Mouse (Mus musculus) liver, embryonic 16.5 days (tissue): Measurements from ENCODE around the gene Magi1. TPM values are rescaled to one million over a fixed set of nuclear protein-coding genes. Genes with fewer than 3 reads are reported as not detected.

Experiments
- ATAC-seq: fragments of 200-750 bp; cut with Nextera tagmentation; 2 replicates; pipeline ENCODE4 v1.8.0; 2017; ENCODE audit warnings: low read depth, mild to moderate bottlenecking, moderate number of reproducible peaks, moderate library complexity
- H3K27ac ChIP-seq: fragments of 300-500 bp; sonication (generic); 2 replicates; pipeline ENCODE4 v1.5.1; 2014; ENCODE audit warnings: mild to moderate bottlenecking, low read length
- H3K27me3 ChIP-seq: fragments of 300-500 bp; sonication (generic); 2 replicates; pipeline ENCODE4 v1.6.1; 2014; ENCODE audit warnings: low read depth, low read length, mixed read lengths; ENCODE audit not compliant: control insufficient read depth, insufficient read depth
- H3K36me3 ChIP-seq: fragments of 300-500 bp; sonication (generic); 2 replicates; pipeline ENCODE4 v1.6.1; 2014; ENCODE audit warnings: mild to moderate bottlenecking; ENCODE audit not compliant: control insufficient read depth, insufficient read depth
- H3K4me1 ChIP-seq: fragments of 300-500 bp; sonication (generic); 2 replicates; pipeline ENCODE4 v1.6.1; 2014; ENCODE audit warnings: low read depth, low read length, mixed read lengths; ENCODE audit not compliant: control insufficient read depth
- H3K4me2 ChIP-seq: fragments of 300-500 bp; sonication (generic); 2 replicates; pipeline ENCODE4 v1.6.1; 2014; ENCODE audit warnings: low read depth, low read length, mixed read lengths
- H3K4me3 ChIP-seq: fragments of 300-500 bp; sonication (generic); 2 replicates; pipeline ENCODE4 v1.5.1; 2014; ENCODE audit warnings: low read depth, mild to moderate bottlenecking, low read length
- H3K9ac ChIP-seq: fragments of 300-500 bp; sonication (generic); 2 replicates; pipeline ENCODE4 v1.6.1; 2014; ENCODE audit warnings: low read depth, low read length
- H3K9me3 ChIP-seq: fragments of 300-500 bp; sonication (generic); replicated peaks from 2 replicates; pipeline ENCODE4 v1.6.1; 2016; ENCODE audit warnings: low read length; ENCODE audit not compliant: control insufficient read depth
- WGBS: fragments of 180-500 bp; shearing (Covaris S2); extraction: QIAGEN DNeasy Blood & Tissue Kit; methylation state at CpG from one replicate; pipeline ENCODE4 v1.1.7; 2014; ENCODE audit not compliant: insufficient replicate concordance; 5-methylcytosine and 5-hydroxymethylcytosine counted together
- polyA plus RNA-seq: library from polyadenylated mRNA; unstranded; fragments of >200 nt; fragmentation: Nextera tagmentation; extraction: Ambion mirVana; gene quantifications from 2 replicates; pipeline ENCODE4 v1.2.1, GENCODE M21; 2015

Gene Magi1
- polyA plus RNA-seq, 1 experiment from 2014 or later: 1.3 TPM

DNA sequence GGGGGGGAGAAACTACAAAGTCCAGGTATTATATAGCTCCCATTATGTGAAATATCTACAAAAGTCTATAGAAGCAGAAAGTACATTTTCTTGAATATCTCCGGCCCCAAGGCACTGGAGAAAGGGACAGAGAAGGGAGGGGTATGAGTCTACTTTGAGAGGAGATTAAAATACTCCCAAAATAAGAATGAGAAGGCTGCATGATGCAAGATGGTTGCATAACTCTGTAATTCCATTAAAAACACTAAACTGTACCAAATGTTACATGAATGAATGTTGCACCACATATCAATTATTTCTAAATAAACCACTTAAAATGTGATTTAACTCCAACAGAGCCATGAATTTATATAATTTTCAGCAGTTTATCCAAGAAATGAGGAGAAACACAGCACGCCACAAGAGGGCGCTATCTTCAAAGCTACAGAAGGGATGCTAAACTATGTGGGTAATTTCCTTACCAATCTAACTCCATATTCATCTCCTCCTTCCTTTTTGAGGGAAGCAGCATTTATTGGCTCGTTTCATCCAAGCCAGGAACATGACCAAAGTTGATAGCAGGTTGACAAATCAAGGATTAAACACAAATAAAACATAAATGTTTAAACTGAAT lies 202.7 kb downstream of the Magi1 start:
- Histone ChIP-seq H3K9ac (no peak overlapping the region), H3K4me3 (no peak overlapping the region), H3K4me2 (no peak overlapping the region), H3K9me3 (no peaks in the 10 kb centered on the region), H3K27me3 (no peaks in the 10 kb centered on the region), H3K4me1 (no peaks in the 10 kb centered on the region), H3K36me3 (no peaks in the 10 kb centered on the region), H3K27ac (no peak overlapping the region)
- whole genome bisulfite sequencing: 12% methylated on average over 4 of the region's 4 CpGs
- ATAC-seq: no peak

DNA sequence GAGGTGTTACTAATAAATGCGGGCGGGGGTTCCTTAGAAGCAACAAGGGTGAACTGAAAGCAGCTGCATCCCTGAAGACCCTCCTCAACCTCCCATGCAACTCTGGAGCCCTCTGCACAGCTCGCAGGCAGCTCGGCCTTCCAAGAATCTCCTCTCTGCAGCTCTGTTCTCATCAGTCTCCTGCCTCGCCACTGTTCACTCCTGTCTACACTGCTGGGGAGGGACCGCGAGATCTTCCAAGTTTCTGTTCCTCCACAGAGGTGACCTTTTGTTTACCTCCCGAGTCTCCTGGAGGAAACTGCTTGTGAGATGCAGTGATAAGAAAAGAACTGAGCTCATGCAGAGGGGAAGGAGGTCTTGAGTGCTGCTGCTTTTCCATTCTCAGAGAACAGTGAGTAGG lies 204.8 kb downstream of the Magi1 start:
- no peaks in the 10 kb centered on the region for H3K27me3 ChIP-seq
- H3K27ac ChIP-seq: no peak overlapping the region
- H3K4me1 ChIP-seq: no peaks in the 10 kb centered on the region
- H3K9ac ChIP-seq: no peak overlapping the region
- H3K9me3 ChIP-seq: no peaks in the 10 kb centered on the region
- no peak overlapping the region for H3K4me2 ChIP-seq
- WGBS: 19% methylated on average over 8 of the region's 8 CpGs
- no peak for ATAC-seq
- no peak overlapping the region for H3K4me3 ChIP-seq
- H3K36me3 ChIP-seq: no peaks in the 10 kb centered on the region

- 58% methylated on average over 3 of the region's 3 CpGs for WGBS
These were observed 206.7 kb downstream of the Magi1 start for GRCm38 (mm10) chr6:94077013-94077412.

GRCm38 (mm10) chr6:94075990-94076389 lies 207.7 kb downstream of the Magi1 start:
- H3K4me2 ChIP-seq: no peak overlapping the region
- WGBS: 65% methylated on average over 4 of the region's 4 CpGs
- H3K36me3 ChIP-seq: no peaks in the 10 kb centered on the region
- no peak for ATAC-seq
- no peak overlapping the region for H3K4me3 ChIP-seq
- H3K9me3 ChIP-seq: no peaks in the 10 kb centered on the region
- H3K27ac ChIP-seq: no peak overlapping the region
- H3K27me3 ChIP-seq: no peaks in the 10 kb centered on the region
- H3K9ac ChIP-seq: no peak overlapping the region
- no peaks in the 10 kb centered on the region for H3K4me1 ChIP-seq

More at GRCm38 (mm10) chr6:94077013-94077412, 206.7 kb downstream of the Magi1 start:
- H3K36me3 ChIP-seq: no peaks in the 10 kb centered on the region
- H3K27me3 ChIP-seq: no peaks in the 10 kb centered on the region
- no peak overlapping the region for H3K4me2 ChIP-seq
- ATAC-seq: no peak
- no peaks in the 10 kb centered on the region for H3K9me3 ChIP-seq
- no peak overlapping the region for H3K27ac ChIP-seq
- H3K4me1 ChIP-seq: no peaks in the 10 kb centered on the region
- no peak overlapping the region for H3K4me3 ChIP-seq
- H3K9ac ChIP-seq: no peak overlapping the region

DNA sequence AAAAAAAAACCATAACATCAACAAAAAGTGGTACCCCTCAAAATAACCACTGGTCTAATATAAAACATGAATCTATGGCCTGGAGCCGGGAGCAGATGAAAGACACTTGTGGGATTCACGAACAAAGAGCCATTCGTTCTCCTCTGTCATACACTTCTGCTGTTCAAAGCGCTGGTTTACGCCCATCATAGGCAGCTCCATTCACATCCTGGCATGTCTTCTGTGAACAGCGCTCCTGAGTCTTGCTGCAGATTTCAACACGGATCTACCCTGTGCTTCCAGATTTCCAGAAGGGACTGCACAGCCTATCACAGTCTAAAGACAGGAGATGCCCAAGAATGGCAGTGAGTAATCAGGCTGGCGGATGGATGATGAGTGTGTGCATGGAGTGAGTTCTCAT lies 208.5 kb downstream of the Magi1 start:
- H3K9me3 ChIP-seq: no peaks in the 10 kb centered on the region
- no peaks in the 10 kb centered on the region for H3K27me3 ChIP-seq
- ATAC-seq: no peak
- no peak overlapping the region for H3K27ac ChIP-seq
- H3K4me3 ChIP-seq: no peak overlapping the region
- H3K9ac ChIP-seq: no peak overlapping the region
- H3K4me1 ChIP-seq: no peaks in the 10 kb centered on the region
- H3K36me3 ChIP-seq: no peaks in the 10 kb centered on the region
- 63% methylated on average over 8 of the region's 8 CpGs for WGBS
- no peak overlapping the region for H3K4me2 ChIP-seq

- Histone ChIP-seq H3K27me3 (no peaks in the 10 kb centered on the region), H3K9ac (no peak overlapping the region)
These were observed 212.0 kb downstream of the Magi1 start for GRCm38 (mm10) chr6:94071676-94072075.

GRCm38 (mm10) chr6:94070702-94071101 lies 213.0 kb downstream of the Magi1 start:
- no peak overlapping the region for H3K4me2 ChIP-seq
- no peaks in the 10 kb centered on the region for H3K9me3 ChIP-seq
- H3K36me3 ChIP-seq: no peaks in the 10 kb centered on the region
- 42% methylated on average over 3 of the region's 3 CpGs for whole genome bisulfite sequencing
- H3K4me3 ChIP-seq: no peak overlapping the region
- H3K27ac ChIP-seq: no peak overlapping the region
- H3K4me1 ChIP-seq: no peaks in the 10 kb centered on the region; the same call in 1 of the 2 replicates
- no peak overlapping the region for H3K9ac ChIP-seq
- ATAC-seq: no peak
- H3K27me3 ChIP-seq: no peaks in the 10 kb centered on the region

More at GRCm38 (mm10) chr6:94071676-94072075, 212.0 kb downstream of the Magi1 start:
- no peak overlapping the region for H3K4me2 ChIP-seq
- no peak overlapping the region for H3K4me3 ChIP-seq
- WGBS: 53% methylated on average over 5 of the region's 5 CpGs
- no peaks in the 10 kb centered on the region for H3K36me3 ChIP-seq
- H3K4me1 ChIP-seq: no peaks in the 10 kb centered on the region; the same call in 1 of the 2 replicates
- H3K27ac ChIP-seq: no peak overlapping the region
- ATAC-seq: no peak
- no peaks in the 10 kb centered on the region for H3K9me3 ChIP-seq

DNA sequence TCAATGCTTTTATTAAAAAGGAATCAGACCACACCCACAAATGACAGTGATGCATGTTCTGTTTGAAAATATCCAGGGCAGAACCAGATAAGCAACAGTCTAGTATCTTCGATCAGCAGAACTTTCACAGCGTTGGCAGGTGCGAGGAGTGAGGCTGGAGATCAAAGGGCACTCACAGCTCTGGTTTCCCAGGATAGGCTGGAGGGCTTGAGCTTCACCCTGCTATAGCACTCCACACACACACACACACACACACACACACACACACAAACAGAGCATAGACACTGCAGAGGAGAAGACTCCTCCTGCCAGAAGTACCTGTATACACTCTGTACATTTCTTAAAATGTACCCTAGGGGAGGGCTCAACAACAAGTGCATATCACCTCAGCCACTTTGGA lies 214.3 kb downstream of the Magi1 start:
- H3K27me3 ChIP-seq: no peaks in the 10 kb centered on the region
- ATAC-seq: peak; percentile 62; the same call in 1 of the 2 replicates

GRCm38 (mm10) chr6:94067741-94068450 lies 215.8 kb downstream of the Magi1 start:
- Histone ChIP-seq H3K4me1 (peaks cover 3% of the 10 kb centered on the region; the same call in 1 of the 2 replicates), H3K27me3 (no peaks in the 10 kb centered on the region), H3K36me3 (no peaks in the 10 kb centered on the region), H3K9me3 (no peaks in the 10 kb centered on the region), H3K27ac (no peak overlapping the region), H3K9ac (no peak overlapping the region), H3K4me2 (no peak overlapping the region), H3K4me3 (no peak overlapping the region)
- 56% methylated on average over 8 of the region's 8 CpGs for WGBS
- no peak for ATAC-seq

More for the DNA sequence above, 214.3 kb downstream of the Magi1 start:
- no peaks in the 10 kb centered on the region for H3K36me3 ChIP-seq
- no peaks in the 10 kb centered on the region for H3K9me3 ChIP-seq
- WGBS: 30% methylated on average over 3 of the region's 3 CpGs
- no peak overlapping the region for H3K9ac ChIP-seq
- H3K4me3 ChIP-seq: no peak overlapping the region
- no peak overlapping the region for H3K4me2 ChIP-seq
- peaks cover 2% of the 10 kb centered on the region; the same call in 1 of the 2 replicates for H3K4me1 ChIP-seq
- H3K27ac ChIP-seq: no peak overlapping the region
